Mouse (Mus musculus): ENCODE measurements around the gene Zdhhc14.

GRCm38 (mm10) chr17:5453657-5454056 lies 38.7 kb upstream of the Zdhhc14 start:
- no peak for TF ChIP-seq POLR2A (IDR thresholded peaks at IDR 0.05; ENCODE audit: insufficient read length, low read depth)
- no peak for TF ChIP-seq USF1 (IDR thresholded peaks at IDR 0.05; ENCODE audit: low read depth)
- TF ChIP-seq MYOG (IDR thresholded peaks at IDR 0.05; ENCODE audit: control insufficient read depth in 1 of 3, insufficient read depth in 1 of 3, insufficient read length in 2 of 3, low read depth in 2 of 3): no peak
- no peak for TF ChIP-seq E2F4 (IDR thresholded peaks at IDR 0.05; ENCODE audit: insufficient read depth)
- no peak for TF ChIP-seq TCF3 (IDR thresholded peaks at IDR 0.05; ENCODE audit: insufficient read length, low read depth)
- no peak for TF ChIP-seq POLR2AphosphoS2 (IDR thresholded peaks at IDR 0.05; ENCODE audit: insufficient read length, low read depth)
- no peak for TF ChIP-seq TCF12 (IDR thresholded peaks at IDR 0.05; ENCODE audit: insufficient read depth, poor library complexity, severe bottlenecking)
- TF ChIP-seq MAX (IDR thresholded peaks at IDR 0.05; ENCODE audit: low read depth): no peak
- TF ChIP-seq MYOD1 (IDR thresholded peaks at IDR 0.05; ENCODE audit: control insufficient read depth in 1 of 3, insufficient read length in 2 of 3, low read depth in 2 of 3): no peak
